Mouse (Mus musculus) neural tube, embryonic 11.5 days (tissue): Measurements from ENCODE around the gene Eno2. TPM values are rescaled to one million over a fixed set of nuclear protein-coding genes. Genes with fewer than 3 reads are reported as not detected.

ENCODE experiments used
- ATAC-seq: fragments of 200-750 bp; cut with Nextera tagmentation; 2 replicates; pipeline ENCODE4 v1.8.0; 2017; ENCODE audit warnings: moderate number of reproducible peaks, mild to moderate bottlenecking, moderate TSS enrichment, moderate library complexity; ENCODE audit not compliant: insufficient read depth, low FRiP score, low TSS enrichment
- DNase-seq: peaks from one replicate; pipeline ENCODE4 v3.0.0-alpha.2; 2015; ENCODE audit warnings: low spot score
- H3K27ac ChIP-seq: fragments of 300-500 bp; sonication (generic); 2 replicates; pipeline ENCODE4 v1.5.1; 2014; ENCODE audit warnings: low read depth, mild to moderate bottlenecking, low read length
- H3K27me3 ChIP-seq: fragments of 300-500 bp; sonication (generic); 2 replicates; pipeline ENCODE4 v1.6.1; 2014; ENCODE audit warnings: mild to moderate bottlenecking, low read length, mixed read lengths; ENCODE audit not compliant: control insufficient read depth, insufficient read depth
- H3K36me3 ChIP-seq: fragments of 300-500 bp; sonication (generic); 2 replicates; pipeline ENCODE4 v1.6.1; 2014; ENCODE audit warnings: mild to moderate bottlenecking, low read length, moderate library complexity, mixed read lengths; ENCODE audit not compliant: control insufficient read depth, insufficient read depth
- H3K4me1 ChIP-seq: fragments of 300-500 bp; sonication (generic); 2 replicates; pipeline ENCODE4 v1.6.1; 2014; ENCODE audit warnings: low read length, mixed read lengths; ENCODE audit not compliant: control insufficient read depth, insufficient read depth
- H3K4me2 ChIP-seq: fragments of 300-500 bp; sonication (generic); 2 replicates; pipeline ENCODE4 v1.6.1; 2014; ENCODE audit warnings: low read depth, mild to moderate bottlenecking, moderate library complexity
- H3K4me3 ChIP-seq: fragments of 300-500 bp; sonication (generic); 2 replicates; pipeline ENCODE4 v1.5.1; 2014; ENCODE audit warnings: low read depth, low read length
- H3K9ac ChIP-seq: fragments of 300-500 bp; sonication (generic); 2 replicates; pipeline ENCODE4 v1.6.1; 2014; ENCODE audit warnings: mild to moderate bottlenecking, low read length
- H3K9me3 ChIP-seq: fragments of 300-500 bp; sonication (generic); 2 replicates; pipeline ENCODE4 v1.6.1; 2016; ENCODE audit warnings: low read length; ENCODE audit not compliant: control insufficient read depth
- WGBS: fragments of 180-500 bp; shearing (Covaris S2); extraction: QIAGEN DNeasy Blood & Tissue Kit; methylation state at CpG from one replicate; pipeline ENCODE4 v1.1.7; 2014; 5-methylcytosine and 5-hydroxymethylcytosine counted together
- polyA plus RNA-seq: library from polyadenylated mRNA; unstranded; fragments of >200 nt; fragmentation: Nextera tagmentation; extraction: Ambion mirVana; gene quantifications from 2 replicates; pipeline ENCODE4 v1.2.1, GENCODE M21; 2014

Gene Eno2
- polyA plus RNA-seq, 1 experiment from 2014 or later, result 9.8 TPM

DNA sequence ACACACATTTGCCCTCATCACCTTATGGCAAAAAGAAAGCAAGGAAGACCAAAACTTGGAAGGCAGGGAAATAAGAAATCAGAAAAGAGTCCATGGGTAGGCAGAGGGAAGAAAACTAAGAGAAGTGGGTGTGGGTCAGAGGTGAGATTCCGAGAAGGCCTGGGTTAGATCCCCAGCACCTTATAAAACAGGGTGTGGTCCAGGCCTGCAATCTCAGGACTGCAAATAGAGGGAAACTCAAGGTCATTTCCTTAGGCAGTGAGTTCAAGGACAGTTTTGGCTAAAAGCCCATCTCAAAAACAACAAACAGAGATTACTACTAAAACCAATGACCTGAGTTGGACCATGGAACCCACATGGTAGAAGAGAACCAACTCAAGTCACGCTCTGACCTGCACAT, 15.6 kb downstream of the Eno2 start:
- Histone ChIP-seq H3K4me2 (no peak overlapping the region), H3K9me3 (no peaks in the 10 kb centered on the region), H3K27me3 (no peaks in the 10 kb centered on the region), H3K4me3 (no peak overlapping the region), H3K27ac (no peak overlapping the region), H3K9ac (no peak overlapping the region), H3K4me1 (peaks cover 27% of the 10 kb centered on the region), H3K36me3 (0 out of 2 replicates have a peak, but pooled peaks cover 6% of the 10 kb centered on the region)
- DNase-seq, result no peak
- WGBS, result 96% methylated on average over 2 of the region's 2 CpGs
- no peak for ATAC-seq

DNA sequence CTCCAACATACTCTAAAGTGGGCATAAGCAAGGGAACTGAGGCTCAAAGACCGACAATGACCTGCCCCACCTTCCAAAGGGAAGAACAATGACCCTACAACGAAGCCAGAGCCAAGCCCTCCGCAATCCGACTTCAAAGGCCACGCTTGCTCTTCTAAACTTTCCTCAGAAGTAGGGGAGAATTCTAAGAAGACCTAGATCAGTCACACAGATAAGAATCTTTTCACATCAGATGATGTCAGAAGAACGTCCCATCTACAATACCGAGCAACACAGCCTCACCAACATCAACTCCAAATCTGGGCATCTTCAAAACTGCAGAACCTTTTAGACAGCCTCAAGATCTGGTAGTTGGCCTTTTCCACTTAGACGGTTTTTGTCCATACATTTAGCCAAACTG, 19.1 kb downstream of the Eno2 start:
- no peak overlapping the region for H3K9ac ChIP-seq
- peaks cover 14% of the 10 kb centered on the region for H3K36me3 ChIP-seq
- 89% methylated on average over 8 of the region's 8 CpGs for WGBS
- H3K27ac ChIP-seq, result no peak overlapping the region
- H3K27me3 ChIP-seq, result no peaks in the 10 kb centered on the region
- peaks cover 21% of the 10 kb centered on the region for H3K4me1 ChIP-seq
- no peak overlapping the region for H3K4me3 ChIP-seq
- no peak for ATAC-seq
- H3K4me2 ChIP-seq, result no peak overlapping the region
- H3K9me3 ChIP-seq, result no peaks in the 10 kb centered on the region
- peak; percentile 3 for DNase-seq

DNA sequence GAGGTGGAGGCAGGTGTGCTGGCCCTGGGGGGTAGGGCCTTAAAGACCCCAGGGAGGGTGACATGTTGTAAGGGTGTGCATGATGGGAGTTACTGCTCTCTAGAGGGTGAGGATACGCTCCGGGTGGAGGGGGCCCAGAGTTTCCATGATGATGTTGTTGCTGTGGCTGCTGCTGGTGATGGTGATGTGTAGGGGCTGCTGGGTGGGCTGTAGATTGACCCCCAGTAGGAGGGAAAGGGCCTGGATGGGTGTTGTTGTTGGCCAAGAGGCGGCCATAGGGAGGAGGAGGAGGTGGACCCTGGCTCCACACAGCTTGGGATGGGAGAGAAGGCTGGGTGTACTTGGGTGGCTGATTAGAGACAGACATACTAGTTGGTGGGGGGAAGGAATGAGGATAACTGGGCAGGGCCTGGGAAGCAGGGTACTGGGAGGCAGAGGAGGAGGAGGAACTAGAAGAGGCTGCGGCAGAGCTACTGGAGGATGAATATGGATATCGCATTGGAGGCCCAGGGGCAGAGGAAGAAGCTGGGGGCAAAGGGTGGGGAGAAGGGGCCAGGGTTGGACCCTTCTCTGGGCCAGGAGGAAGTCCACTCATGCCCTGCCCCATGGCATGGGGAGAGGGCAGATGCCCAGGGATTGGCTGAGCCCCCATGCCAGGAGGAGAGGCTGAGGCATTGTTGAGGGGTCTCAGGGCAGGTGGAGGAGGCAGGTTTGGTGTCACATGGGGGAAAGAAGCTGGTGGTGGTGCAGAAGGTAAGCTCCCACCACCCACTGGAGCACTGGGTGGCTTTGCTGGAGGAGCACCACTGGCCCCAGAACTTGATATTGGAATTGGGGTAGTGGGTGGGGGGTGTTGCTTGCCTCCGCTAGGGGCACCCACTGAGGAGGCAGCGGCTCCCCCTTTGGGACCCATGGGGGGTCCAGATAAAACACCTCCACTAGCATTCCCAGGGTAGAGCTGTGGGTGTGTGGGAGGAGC, 22.5 kb downstream of the Eno2 start:
- ATAC-seq (no peak), DNase-seq (no peak)
- WGBS, result 84% methylated on average over 7 of the region's 7 CpGs
- peaks cover 18% of the 10 kb centered on the region for H3K36me3 ChIP-seq
- no peaks in the 10 kb centered on the region for H3K27me3 ChIP-seq
- H3K9ac ChIP-seq, result peak overlapping the region; percentile 74
- H3K9me3 ChIP-seq, result no peaks in the 10 kb centered on the region
- peak overlapping the region; percentile 88 for H3K4me2 ChIP-seq
- peak overlapping the region; percentile 49 for H3K4me3 ChIP-seq
- no peak overlapping the region for H3K27ac ChIP-seq
- H3K4me1 ChIP-seq, result peaks cover 10% of the 10 kb centered on the region

DNA sequence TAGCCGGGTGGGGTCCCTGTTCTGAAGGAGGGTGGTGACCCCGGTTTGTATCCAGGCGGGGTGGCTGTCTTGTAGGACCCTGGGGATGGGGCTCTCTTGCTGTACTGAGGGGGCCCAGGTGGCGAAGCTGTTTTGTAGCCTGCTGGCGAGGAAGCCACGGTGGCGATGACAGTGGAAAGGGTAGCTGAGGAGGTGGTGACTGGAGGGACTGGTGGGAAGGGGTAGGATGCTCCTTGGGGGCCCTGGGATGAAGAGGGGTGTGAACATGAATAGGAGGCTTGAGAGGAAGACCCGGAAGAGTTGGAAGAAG, 23.2 kb downstream of the Eno2 start:
- Histone ChIP-seq H3K9me3 (no peaks in the 10 kb centered on the region), H3K9ac (peak overlapping the region; percentile 74), H3K27me3 (no peaks in the 10 kb centered on the region), H3K27ac (peak overlapping the region; percentile 89), H3K4me1 (peaks cover 14% of the 10 kb centered on the region), H3K4me2 (peak overlapping the region; percentile 88), H3K4me3 (peak overlapping the region; percentile 49), H3K36me3 (peaks cover 18% of the 10 kb centered on the region)
- DNase-seq, result no peak
- WGBS, result 11% methylated on average over 8 of the region's 8 CpGs
- 0 out of 2 replicates have a peak, but pooled peaks have one; percentile 8 for ATAC-seq

DNA sequence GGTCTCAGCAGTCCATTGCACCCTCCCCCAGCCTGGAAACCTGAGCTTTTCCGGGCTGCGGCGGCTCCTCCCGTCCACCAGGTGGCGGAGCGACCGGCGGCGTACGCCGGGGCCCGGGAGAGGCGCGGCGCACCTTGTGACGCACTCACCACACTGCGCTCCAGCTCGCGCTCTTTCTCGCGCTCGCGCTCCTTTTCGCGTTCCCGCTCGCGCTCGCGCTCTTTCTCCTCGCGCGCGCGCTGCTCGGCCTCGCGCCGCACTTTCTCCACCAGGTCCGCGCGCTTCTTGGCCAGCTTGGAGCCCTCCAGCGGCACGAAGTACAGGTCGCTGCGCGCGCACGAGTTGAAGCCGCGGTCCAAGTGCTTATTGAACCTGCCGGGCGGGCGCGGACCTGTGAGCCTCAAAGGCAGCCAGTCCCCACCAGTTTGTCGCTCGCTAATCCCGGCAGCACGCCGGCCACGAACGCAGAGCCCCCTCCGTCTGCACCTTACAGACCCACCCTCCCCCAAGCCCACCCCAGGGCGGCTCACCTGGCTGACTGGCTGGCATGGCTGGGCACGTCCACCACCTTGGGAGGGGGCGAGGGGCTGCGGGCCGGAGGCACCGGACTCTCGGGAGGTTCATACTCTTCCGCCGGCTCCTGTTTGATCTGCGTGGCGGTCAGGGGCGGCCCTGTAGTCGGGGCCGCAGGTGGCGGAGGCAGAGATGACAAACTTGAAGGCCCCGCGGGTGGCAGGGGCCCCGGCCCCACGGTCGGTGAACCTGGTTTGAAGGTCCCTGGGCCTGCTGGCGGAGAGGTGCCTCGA, 23.8 kb downstream of the Eno2 start:
- DNase-seq, result peak; percentile 98
- peak overlapping the region; percentile 74 for H3K9ac ChIP-seq
- peak; percentile 75 for ATAC-seq
- H3K4me1 ChIP-seq, result peaks cover 14% of the 10 kb centered on the region
- H3K4me2 ChIP-seq, result peak overlapping the region; percentile 88
- no peaks in the 10 kb centered on the region for H3K9me3 ChIP-seq
- peaks cover 18% of the 10 kb centered on the region for H3K36me3 ChIP-seq
- H3K4me3 ChIP-seq, result peak overlapping the region; percentile 49
- no peaks in the 10 kb centered on the region for H3K27me3 ChIP-seq
- under 1% methylated on average over 83 of the region's 85 CpGs for WGBS
- H3K27ac ChIP-seq, result peak overlapping the region; percentile 89

DNA sequence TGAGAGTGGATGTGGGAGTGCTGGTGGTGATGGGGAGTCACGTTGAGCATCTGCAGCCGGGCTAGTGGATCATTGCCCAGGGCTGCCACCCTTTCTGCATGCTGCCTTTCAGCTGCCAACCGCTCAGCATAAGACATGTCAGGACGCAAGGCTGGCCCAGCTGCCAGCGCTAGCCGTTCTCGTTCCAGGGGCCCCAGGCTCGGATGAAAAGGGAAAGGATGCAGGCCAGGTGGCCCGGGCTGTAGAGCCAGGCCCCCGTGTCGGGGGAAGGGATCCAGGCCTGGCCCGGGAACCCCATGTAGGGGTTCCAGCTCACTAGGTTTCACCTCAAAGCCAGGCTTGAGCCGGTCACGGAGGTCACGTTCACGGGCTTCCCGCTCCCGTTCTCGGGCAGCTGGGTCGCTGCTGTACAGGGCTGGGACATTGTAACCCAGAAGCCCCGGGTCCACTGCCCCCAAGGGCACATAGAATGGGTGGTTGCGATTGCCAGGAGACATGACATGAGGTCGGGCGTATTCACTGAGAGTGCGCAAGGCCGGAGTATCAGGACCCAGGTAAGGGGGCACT, 24.6 kb downstream of the Eno2 start:
- H3K9ac ChIP-seq, result no peak overlapping the region
- H3K36me3 ChIP-seq, result peaks cover 18% of the 10 kb centered on the region
- H3K27ac ChIP-seq, result peak overlapping the region; percentile 54
- peak overlapping the region; percentile 88; the same call in 1 of the 2 replicates for H3K4me2 ChIP-seq
- ATAC-seq (0 out of 2 replicates have a peak, but pooled peaks have one; percentile 0), DNase-seq (no peak)
- H3K4me3 ChIP-seq, result peak overlapping the region; percentile 49; the same call in 1 of the 2 replicates
- 70% methylated on average over 26 of the region's 26 CpGs for WGBS
- H3K4me1 ChIP-seq, result peaks cover 14% of the 10 kb centered on the region
- H3K9me3 ChIP-seq, result no peaks in the 10 kb centered on the region
- no peaks in the 10 kb centered on the region for H3K27me3 ChIP-seq

DNA sequence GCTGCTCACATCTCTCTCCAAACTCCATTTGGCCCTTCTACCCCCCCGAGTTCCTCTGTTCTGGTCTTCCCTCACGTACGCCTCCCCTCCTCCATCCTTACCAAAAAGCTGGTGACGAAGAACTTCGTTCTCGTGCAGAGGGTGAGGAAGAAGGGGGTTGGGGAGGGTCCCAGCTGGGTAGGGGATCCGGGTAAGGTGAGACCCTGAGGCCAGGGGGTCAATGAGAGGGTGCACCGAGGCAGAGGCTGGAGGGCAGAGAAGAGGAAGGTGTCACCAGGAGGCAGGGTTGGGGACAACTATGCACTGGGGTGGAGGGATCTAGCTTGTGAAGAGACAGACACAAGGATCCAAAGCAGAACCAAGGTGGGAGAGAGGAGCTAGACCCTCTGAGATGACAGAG, 25.8 kb downstream of the Eno2 start:
- Histone ChIP-seq H3K27ac (no peak overlapping the region), H3K4me3 (no peak overlapping the region), H3K4me1 (peaks cover 19% of the 10 kb centered on the region), H3K9ac (no peak overlapping the region), H3K4me2 (no peak overlapping the region), H3K36me3 (peaks cover 12% of the 10 kb centered on the region), H3K9me3 (no peaks in the 10 kb centered on the region), H3K27me3 (no peaks in the 10 kb centered on the region)
- DNase-seq (no peak), ATAC-seq (no peak)
- 91% methylated on average over 8 of the region's 8 CpGs for WGBS

DNA sequence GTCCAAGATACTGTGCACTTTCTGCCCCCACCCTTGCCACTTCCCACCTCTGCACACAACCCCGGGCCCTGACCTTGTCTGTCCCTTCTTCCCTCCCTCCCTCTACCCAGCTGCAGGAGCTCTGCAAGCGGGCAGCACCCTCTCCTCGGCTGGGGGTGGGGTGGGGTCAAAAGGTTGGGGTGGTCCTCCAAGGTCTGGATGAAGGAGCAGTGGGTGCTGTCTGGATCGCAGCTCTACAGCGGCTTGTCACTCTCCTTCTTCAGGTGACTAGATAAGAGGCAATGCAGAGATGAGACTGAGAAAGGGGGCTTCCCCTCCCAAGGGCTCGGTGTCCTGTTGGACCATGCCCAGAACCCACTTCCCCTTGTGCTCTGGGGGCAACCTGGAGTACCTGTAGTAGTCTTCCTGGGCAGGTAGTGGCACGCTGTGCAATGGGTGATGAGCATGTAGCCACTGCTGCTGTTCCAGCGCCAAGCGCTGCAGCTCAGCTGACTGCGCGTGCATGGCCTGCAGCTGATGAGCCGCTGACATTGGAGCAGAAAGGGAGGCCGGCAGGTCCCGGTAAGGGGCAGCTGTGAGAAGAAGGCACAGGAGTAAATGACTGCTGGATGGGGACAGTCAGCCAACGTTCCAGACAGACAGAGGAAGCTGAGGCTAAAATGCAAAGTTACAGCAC, 26.5 kb downstream of the Eno2 start:
- WGBS, result 89% methylated on average over 15 of the region's 15 CpGs
- Histone ChIP-seq H3K4me1 (peaks cover 19% of the 10 kb centered on the region), H3K9me3 (no peaks in the 10 kb centered on the region), H3K9ac (no peak overlapping the region), H3K4me2 (no peak overlapping the region), H3K36me3 (peaks cover 10% of the 10 kb centered on the region), H3K27me3 (no peaks in the 10 kb centered on the region), H3K4me3 (no peak overlapping the region), H3K27ac (no peak overlapping the region)
- ATAC-seq (no peak), DNase-seq (no peak)
